Mouse (Mus musculus) layer of hippocampus, postnatal 36 days (tissue): ENCODE results near the gene Hist1h3b. TPM values are rescaled to one million over a fixed set of nuclear protein-coding genes. Genes with fewer than 3 reads are reported as not detected.

Experiments used
- DNase-seq, 2 experiments: peaks; one replicate each; pipeline ENCODE4 v3.0.0; 2022
- total RNA-seq, 2 experiments: library from RNA; stranded (reverse); gene quantifications; 2 replicates each; pipeline ENCODE4 v1.2.3; 2021

The Hist1h3b gene
- total RNA-seq, 2 experiments from 2014 or later: 15.0 to 21.4 TPM

DNA sequence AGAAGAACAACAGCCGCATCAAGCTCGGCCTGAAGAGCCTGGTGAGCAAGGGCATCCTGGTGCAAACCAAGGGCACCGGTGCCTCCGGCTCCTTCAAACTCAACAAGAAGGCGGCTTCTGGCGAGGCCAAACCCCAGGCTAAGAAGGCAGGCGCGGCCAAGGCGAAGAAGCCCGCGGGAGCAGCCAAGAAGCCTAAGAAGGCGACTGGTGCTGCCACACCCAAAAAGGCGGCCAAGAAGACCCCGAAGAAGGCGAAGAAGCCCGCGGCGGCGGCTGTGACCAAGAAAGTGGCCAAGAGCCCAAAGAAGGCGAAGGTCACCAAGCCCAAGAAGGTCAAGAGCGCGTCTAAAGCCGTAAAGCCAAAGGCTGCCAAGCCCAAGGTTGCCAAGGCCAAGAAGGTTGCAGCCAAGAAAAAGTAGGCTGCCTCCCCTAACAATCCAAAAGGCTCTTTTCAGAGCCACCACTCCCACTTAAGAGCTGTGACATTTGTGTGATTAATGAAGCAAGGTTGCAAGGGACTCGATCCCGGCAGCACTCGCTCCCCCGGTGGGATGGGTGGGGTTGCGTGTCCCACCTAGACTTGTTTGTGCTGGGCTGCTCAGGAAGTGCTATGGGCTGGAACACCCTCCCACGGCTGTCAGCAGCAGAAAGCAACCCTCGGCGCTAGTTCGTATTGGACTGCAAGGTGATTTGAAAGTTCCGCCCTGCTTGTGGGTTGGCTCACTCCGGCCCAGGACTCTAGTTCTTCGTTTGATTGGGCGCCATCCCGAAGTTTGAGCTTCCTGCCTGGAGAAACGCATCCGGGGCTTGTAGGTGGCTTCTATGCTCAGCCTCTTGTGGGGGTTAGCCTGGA is 12.8 kb upstream of the Hist1h3b start:
- DNase-seq: peak; percentile 90 to 93

DNA sequence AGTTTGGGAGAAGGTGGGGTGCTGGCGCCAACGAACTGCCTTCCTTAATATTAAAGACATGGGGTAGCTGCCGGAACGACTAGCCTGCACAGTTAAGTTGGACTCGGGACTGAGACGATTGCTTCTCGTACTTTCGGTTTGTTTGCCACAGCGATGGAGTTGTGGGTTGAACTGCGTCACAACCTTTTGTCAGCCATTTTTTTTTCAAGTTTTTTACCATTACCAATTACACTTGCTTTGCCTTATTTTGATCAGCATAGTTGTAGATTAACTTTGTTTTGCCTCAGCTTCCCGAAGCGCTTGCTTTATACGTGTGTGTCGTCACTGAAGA is 12.2 kb upstream of the Hist1h3b start:
- no peak for DNase-seq

DNA sequence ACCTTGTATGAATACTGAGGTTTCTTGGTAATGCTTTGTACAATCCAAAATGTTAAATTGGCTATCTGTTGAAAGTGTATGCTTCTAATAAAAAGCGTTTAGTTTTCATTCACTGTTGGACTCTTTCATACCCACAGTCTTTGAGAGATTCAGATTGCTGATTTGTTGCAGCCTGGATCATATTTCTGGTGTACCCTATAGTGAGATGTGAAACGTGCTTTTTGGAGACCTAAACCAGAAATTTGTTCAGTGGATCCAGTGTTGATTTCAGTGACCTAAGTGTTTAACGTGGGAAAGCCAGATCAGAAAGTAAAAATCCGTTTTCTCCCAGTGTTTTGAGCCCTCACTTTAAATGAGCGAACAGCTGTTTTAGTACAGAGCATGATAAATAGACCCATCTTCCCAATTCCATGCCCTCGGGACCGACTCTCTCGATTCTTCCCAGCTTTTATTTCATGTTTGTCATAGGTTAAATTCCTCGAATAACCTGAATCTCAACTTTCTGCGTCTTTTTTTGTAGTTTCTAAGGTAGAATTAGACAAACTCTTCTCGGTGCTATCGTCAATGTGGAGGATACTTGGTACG is 11.7 kb upstream of the Hist1h3b start:
- DNase-seq: no peak

DNA sequence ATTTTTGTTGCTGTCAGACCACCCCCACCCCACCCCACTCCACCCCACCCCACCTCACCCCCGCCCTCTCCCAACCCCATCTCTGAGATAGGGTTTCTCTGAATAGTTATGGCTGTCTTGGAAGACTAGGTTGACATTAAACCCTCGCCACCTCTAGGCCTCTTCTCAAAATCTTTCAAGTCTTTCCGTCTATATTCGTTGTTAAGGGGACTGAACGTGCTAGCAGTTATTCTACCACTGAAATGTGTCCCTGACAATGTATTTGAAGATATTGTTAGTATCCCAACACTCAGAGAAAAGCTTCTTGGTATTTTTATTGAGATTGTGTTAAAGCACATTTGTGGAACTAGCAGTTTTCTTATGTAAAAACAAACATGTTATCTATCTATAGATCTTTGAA is 11.2 kb upstream of the Hist1h3b start:
- no peak for DNase-seq

DNA sequence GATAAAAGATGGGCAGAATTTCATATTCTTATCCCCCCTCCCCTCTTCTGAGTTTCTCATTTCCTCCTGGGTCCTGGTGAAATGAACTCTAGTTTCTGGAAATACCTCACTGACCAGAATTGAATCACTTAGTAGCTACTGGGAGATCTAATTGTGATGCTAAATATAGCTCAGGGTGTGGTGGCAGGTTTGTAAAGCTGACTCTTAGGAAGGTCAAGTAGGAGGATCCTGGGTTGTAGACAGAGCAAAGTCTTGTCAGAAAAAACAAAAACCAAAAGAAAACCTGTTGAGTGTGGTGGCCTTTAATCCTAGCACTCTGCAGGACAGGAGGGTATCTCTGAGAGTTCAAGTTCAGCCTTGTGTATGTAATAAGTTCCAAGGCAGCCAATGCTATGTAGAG is 10.1 kb upstream of the Hist1h3b start:
- DNase-seq: no peak

DNA sequence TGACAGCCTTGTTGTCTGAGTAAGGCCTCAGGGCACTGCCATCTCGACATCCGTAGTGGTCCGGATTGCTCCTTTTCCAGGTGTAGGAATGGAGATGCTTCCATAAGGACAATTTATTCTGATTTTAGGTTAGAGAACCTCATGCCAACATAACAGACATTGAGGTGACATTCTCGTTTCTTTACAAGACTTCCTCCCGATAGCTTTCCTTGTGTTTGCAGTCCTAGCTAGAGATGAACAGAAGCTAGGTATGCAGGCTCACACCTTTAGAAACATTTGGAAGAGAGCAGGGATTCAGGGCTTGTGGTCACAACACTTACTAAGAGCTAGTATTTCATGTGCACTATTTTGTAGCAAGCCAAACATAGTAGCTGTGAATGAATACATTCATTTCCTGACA is 8.9 kb upstream of the Hist1h3b start:
- no peak for DNase-seq

DNA sequence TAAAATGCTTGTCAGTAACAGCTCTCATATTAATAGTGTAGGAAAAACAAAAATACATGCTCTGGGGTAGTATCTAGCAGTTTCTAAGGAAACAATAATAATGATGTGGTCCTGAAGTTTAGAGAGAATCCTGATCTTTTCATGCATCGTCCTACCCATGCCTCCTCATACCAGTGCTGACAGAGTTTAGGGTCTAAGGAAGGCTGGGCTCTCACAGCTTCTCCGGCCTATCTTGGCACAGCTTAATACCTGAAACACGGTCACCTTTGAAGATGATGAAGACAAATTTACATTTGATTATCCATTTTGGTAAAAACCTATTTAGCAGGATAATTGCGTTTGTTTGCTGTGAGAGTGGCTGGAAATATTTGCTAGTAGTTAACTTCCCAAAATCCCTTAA is 8.1 kb upstream of the Hist1h3b start:
- no peak for DNase-seq

DNA sequence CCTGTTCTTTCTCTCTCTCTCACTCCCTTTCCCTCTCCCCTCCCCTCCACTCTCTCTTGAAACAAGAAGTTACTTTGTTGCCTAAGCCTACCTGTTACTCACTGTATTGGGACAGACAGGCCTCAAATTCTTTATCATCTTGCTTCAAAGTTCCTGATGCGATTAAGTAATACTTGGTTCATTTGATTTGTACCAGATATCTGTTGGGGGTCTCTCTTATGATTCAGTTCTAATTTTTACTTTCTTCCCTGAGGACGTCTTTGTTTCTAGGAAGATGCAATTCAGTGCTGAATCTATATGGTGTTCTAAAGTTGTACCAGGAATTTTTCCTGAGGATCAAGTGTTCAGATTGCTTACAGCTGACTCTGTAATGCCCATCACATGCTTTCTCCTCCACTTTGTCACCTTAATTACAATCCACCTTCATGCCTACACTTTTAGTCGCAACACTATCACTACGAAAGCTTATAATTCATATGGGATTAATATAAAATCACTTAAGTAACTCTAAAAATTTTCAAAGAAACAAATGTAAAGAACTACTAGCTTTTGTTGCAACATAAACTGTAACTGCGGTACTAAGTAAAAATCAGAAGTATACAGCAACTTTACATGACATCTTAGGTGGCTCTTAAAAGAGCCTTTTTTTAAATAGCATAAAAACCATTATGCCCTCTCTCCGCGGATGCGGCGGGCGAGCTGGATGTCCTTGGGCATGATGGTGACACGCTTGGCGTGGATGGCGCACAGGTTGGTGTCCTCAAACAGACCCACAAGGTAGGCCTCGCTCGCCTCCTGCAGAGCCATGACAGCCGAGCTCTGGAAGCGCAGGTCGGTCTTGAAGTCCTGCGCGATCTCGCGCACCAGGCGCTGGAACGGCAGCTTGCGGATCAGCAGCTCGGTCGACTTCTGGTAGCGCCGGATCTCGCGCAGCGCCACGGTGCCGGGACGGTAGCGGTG is 7.4 kb upstream of the Hist1h3b start:
- DNase-seq: no peak

DNA sequence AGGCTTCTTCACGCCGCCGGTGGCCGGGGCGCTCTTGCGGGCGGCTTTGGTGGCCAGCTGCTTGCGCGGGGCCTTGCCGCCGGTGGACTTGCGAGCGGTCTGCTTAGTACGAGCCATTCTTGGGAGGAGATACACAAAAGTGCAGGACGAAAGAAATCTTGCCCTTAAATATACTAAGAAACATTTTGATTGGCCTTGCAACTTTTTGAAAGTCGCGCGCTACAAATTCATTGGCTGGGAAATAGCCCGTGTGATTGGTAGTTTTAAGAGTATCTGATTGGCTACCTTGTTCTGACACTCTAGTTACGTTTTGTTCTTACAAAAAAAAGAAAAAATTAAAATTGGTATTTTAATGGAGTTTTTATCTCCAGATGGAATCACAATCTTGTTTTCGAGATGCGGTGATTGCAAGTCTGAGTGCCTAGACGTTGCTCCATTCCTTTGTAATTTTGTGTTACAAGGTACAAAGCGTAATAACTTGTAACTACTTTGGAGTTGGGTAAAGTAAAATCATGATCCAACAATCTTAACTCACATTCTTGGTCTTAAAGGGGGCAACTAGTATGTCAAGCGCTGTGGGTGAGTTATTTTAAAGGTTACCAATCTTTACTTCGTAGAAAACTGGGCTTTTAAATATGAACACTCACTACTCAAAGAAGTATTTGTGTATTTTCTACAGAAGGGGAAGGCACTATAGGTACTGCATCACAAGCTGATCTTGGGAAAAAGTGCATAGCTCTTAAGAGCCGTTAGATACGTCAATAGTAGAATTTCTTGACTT is 6.5 kb upstream of the Hist1h3b start, which contains the start of gene Hist1h3c:
Gene Hist1h3c (minus strand): TSS at position 222 of the 781 bp plus-strand sequence.
- DNase-seq: peak; percentile 60 to 74

DNA sequence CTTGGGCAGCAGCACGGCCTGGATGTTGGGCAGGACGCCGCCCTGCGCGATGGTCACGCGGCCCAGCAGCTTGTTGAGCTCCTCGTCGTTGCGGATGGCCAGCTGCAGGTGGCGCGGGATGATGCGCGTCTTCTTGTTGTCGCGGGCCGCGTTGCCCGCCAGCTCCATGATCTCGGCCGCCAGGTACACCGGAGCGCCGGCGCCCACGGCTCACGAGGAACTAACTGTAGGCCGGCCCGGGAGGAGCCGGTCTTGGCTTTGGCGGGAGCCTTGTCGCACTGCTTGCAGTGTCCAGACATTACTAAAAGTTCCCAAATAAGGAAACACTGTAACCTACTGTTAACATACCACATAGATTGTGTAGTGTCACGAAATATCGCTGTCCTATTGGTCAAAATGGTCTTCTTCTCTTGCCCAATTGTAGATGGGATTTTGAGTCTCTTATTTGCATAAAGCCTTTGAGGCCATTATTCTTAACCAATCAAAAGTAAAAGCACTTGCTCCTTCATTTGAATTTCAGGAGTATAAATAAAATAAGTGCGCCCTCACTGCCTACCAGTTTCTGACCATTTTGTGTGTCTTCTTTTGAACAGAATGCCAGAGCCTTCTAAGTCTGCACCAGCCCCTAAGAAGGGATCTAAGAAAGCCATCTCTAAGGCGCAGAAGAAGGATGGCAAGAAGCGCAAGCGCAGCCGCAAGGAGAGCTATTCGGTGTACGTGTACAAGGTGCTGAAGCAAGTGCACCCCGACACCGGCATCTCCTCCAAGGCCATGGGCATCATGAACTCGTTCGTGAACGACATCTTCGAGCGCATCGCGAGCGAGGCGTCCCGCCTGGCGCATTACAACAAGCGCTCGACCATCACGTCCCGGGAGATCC is 5.6 kb upstream of the Hist1h3b start, which contains the start of gene Hist1h2bb:
Gene Hist1h2bb (plus strand): TSS at position 534 of the 880 bp plus-strand sequence.
- peak; percentile 74 to 76 for DNase-seq

DNA sequence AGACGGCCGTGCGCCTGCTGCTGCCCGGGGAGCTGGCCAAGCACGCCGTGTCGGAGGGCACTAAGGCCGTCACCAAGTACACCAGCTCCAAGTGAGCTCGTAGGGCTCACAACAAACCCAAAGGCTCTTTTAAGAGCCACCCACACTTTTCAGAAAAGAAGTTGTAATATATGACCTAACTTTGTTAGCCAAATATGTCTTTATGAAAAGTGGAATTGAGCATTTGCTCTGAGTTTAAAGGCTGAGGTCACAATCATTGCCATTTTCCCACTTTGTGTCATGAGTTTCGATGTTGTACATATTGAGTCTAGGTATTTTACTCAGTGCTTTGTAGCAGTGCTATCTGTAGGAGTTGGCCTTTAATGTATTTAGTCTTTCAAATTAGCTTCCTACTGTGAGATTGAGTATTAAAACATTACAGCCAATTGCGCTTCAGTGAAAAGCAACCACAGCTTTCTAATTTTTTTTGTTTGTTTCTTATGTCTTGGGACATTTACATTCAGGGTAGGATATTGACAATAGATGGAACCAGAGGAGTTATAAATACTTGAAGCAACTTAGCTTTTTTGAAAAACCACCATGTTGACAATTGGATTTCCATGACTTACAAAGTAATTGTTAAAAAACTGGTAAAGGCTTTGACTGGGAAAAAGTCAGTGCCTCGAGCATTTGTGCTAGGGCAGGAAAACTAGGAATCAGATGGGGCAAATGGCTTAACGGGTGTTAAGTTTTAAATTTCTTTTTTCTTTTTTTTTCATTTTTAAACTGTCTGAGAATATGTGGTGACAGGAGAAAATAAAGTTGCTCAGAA is 4.8 kb upstream of the Hist1h3b start:
- no peak for DNase-seq

DNA sequence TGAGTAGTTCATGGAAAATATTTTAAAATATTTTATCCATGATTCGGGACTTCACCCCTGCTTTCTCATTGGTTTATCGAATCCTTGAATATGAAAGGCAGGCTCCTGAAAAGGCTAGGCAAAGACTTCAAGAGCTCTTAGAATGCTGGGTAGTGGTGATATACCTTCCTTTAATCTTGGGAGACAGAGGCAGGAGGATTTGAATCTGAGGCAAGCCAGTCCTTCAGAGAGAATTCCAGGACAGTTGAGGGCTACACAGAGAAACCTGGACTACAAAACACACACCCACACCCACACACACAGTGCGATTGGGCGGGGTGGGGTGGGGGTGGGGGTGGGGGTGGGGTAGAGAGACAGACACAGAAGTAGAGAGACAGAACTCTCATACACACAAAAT is 4.2 kb upstream of the Hist1h3b start:
- no peak for DNase-seq

DNA sequence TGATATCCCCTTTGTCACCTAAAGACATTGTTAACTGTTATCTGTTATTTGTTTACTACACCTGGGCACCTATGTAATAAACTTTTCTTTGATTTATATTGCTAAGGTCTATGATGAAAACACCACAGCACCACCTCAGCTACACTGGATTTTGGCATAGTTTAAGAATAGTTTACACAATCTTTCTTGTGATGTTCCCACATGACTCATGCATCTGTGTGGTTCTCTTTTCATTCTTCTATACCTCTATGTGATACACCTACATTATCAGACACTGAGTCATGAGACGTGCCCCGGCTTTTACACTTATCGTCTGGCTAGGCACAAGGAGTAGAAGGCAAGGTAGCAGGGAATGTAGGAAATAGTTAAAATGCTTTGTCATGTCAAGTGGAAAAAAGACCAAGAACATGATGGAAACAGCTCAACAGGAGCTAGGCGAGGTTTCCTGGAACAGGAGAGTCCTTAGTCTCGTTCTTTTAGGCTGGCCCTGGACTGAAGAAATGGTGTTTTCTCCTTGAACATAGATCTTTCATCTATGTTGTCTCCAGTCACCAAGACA is 2.4 kb upstream of the Hist1h3b start:
- no peak for DNase-seq

DNA sequence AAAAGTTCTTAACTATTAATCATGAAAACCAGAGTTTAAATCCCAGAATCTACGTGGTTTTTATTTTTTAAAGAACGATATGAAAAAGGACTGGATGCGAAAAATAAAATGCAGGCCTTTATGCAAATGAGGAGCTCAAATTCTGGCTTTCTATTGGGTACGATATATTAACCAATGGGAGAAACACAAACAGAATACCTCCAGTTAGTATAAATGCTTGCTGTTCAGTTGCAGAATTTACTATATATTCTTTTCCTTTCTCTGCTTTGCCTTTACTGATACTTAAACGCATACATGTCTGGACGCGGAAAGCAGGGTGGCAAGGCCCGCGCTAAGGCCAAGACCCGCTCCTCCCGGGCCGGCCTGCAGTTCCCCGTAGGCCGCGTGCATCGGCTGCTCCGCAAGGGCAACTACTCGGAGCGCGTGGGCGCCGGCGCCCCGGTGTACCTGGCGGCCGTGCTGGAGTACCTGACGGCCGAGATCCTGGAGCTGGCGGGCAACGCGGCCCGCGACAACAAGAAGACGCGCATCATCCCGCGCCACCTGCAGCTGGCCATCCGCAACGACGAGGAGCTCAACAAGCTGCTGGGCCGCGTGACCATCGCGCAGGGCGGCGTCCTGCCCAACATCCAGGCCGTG is 1.1 kb upstream of the Hist1h3b start, which contains the start of gene Hist1h2ab:
Gene Hist1h2ab (plus strand): TSS at position 288 of the 639 bp plus-strand sequence.
- peak; percentile 41 to 43 for DNase-seq

DNA sequence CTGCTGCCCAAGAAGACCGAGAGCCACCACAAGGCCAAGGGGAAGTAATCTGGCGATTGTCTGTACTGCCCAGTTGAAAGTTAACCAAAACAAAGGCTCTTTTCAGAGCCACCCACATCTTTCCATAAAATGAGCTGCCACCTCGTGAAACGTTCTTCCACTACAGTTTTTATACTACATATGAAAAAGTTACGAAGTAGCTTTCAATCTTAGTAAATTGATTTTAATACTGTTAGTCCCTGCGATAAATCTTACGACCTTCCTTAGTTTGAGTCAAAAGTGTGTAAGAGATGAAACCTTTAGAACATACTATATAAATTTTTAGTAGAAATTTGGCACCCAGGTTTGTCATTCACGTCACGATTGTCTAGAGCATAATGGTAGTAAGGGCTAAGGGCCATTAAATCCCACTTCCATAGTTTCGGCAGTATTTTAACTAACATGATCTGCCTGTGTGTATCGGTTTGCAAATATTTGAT is 550 bp upstream of the Hist1h3b start:
- no peak for DNase-seq

DNA sequence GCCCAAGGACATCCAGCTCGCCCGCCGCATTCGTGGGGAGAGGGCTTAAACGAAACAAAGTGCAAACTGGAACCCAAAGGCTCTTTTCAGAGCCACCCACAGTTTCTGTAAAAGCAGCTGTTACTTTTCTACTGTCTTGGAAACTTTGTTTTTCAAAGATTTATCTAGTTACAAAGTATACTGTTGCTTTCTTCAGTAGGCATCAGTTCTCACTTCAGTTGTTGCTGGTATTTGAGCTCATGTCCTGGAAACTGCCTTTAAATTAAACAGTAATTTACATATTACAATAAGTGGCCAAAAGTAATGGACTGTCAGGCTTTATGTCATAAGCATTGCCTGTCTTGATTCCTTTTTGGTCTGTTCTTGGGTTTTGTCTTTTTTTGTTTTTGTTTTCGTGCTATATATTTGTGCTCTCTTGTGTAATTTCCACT is 690 bp downstream of the Hist1h3b start:
- no peak for DNase-seq

DNA sequence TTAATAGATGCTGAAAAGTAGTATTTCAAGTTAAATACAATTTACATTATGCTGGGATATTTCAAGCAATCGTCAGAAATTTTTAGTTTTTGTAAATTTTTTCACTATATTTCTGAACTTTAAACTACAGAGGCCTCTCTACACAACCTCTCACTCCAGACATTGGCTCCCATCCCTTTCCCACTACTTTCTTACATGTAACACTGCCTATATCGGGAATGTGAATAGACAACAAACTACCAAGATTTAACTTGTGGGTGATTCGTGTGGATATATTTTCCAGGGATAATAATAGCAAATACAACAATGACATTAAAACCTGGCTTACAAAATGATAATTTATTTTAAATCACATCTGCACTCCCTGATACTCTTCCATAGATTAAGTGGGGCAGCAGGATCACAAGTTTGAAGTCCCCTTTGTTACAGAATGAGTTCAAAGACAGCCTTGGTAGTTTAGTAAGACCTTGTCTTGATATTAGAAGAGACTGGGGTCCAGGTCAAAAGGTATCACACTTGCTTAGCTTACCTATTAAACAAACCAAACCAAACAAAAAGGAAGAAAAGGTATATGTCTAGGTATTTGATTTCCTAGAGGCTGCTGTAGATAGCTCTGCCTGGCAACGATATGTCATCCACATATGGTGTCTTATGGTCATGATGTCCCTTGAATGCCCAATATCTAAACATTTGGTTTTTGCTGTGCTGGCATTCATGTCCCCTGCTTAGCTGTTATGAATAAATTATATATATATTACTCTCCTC is 1.4 kb downstream of the Hist1h3b start:
- no peak for DNase-seq

DNA sequence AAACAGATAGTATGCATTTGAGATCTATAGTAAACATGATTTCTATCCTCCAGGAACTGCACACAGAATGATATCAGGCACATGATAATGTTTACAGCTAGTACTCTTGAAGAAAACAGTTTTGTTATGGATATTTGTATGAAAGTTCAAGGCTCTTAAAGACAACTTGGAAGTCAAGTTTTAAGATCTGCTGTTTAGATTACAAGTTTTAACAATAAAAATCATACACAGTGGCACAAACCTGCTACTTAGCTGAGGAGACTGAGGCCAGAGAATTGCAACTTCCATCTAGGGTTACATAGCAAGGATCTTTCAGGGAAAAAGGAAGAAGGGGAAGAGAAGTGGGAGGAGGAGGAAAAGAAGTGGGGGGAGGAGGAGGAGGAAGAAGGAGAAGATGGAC is 2.9 kb downstream of the Hist1h3b start:
- no peak for DNase-seq
